Mouse (Mus musculus): ENCODE data around the gene Tet2. TPM values are rescaled to one million over a fixed set of nuclear protein-coding genes. Genes with fewer than 3 reads are reported as not detected.

Gene Tet2
- polyA plus RNA-seq, 1 experiment from 2014 or later = 15.8 TPM

DNA sequence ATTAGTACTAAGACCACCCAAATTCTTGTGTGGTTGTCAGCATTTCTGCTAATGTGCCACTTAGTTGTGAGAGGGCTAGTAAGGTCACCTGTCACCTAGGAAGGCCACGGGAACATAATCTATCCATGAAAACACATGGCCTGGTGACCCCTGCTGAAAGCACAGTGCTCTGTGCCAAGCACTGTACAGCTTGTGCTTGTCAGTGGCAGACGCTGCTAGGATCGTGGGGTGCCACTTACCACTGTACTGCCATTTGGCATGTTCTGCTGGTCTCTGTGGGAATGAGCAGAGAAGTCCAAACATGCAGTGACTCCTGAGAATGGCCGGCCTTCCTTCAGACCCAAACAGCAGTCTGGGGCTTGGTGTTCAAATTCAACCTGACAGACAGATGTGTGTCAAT, 73.8 kb downstream of the Tet2 start:
- Histone ChIP-seq H3K9me3 (no peaks in the 10 kb centered on the region), H3K4me1 (no peaks in the 10 kb centered on the region), H3K4me3 (no peak overlapping the region), H3K9ac (no peak overlapping the region), H3K27me3 (no peaks in the 10 kb centered on the region), H3K4me2 (no peak overlapping the region), H3K27ac (no peak overlapping the region), H3K36me3 (peaks cover 68% of the 10 kb centered on the region)
- 91% methylated on average over 4 of the region's 4 CpGs for WGBS
- ATAC-seq (ENCODE audit: insufficient number of reproducible peaks, low FRiP score, low TSS enrichment, low read depth) = no peak

- Histone ChIP-seq H3K36me3 (peaks cover 59% of the 10 kb centered on the region), H3K9me3 (no peaks in the 10 kb centered on the region)
- ATAC-seq (ENCODE audit: insufficient number of reproducible peaks, low FRiP score, low TSS enrichment, low read depth) = no peak
Measured at GRCm38 (mm10) chr3:133468883-133469282, 76.1 kb downstream of the Tet2 start.

GRCm38 (mm10) chr3:133463233-133463632, 81.7 kb downstream of the Tet2 start:
- Histone ChIP-seq H3K4me1 (no peaks in the 10 kb centered on the region), H3K4me3 (no peak overlapping the region)
- 89% methylated on average over 3 of the region's 3 CpGs for WGBS

More at GRCm38 (mm10) chr3:133468883-133469282, 76.1 kb downstream of the Tet2 start:
- no peaks in the 10 kb centered on the region for H3K27me3 ChIP-seq
- no peak overlapping the region for H3K4me2 ChIP-seq
- H3K4me1 ChIP-seq = no peaks in the 10 kb centered on the region
- 94% methylated on average over 7 of the region's 7 CpGs for WGBS
- no peak overlapping the region for H3K9ac ChIP-seq
- H3K4me3 ChIP-seq = no peak overlapping the region
- no peak overlapping the region for H3K27ac ChIP-seq

DNA sequence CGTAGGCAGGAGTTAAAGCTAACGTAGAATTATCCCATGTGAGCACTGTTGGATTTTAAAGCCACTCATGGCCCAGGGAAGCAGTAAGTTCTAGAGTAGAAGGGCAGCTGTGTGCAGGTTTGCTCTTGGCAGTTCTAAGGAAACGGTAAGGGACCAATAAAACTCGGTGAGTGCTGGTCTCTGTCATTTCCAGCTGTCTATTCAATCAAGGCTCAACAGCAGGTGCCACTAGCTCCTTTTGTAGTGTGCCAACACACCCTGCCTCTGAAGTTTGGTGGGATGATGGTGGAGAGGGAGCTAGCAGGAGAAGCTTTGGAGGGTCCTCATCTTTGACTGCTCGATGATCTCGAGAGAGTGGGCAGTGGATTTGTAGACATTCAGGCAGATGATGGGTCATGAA, 82.5 kb downstream of the Tet2 start:
- no peak overlapping the region for H3K27ac ChIP-seq
- H3K9ac ChIP-seq = no peak overlapping the region
- H3K9me3 ChIP-seq = no peaks in the 10 kb centered on the region
- no peaks in the 10 kb centered on the region for H3K27me3 ChIP-seq
- no peak for ATAC-seq (ENCODE audit: insufficient number of reproducible peaks, low FRiP score, low TSS enrichment, low read depth)
- 73% methylated on average over 6 of the region's 6 CpGs for WGBS
- no peaks in the 10 kb centered on the region for H3K4me1 ChIP-seq
- H3K4me3 ChIP-seq = no peak overlapping the region
- H3K36me3 ChIP-seq = peaks cover 31% of the 10 kb centered on the region
- no peak overlapping the region for H3K4me2 ChIP-seq

More at GRCm38 (mm10) chr3:133463233-133463632, 81.7 kb downstream of the Tet2 start:
- Histone ChIP-seq H3K36me3 (peaks cover 39% of the 10 kb centered on the region), H3K9ac (no peak overlapping the region), H3K9me3 (no peaks in the 10 kb centered on the region), H3K27me3 (no peaks in the 10 kb centered on the region), H3K4me2 (no peak overlapping the region), H3K27ac (no peak overlapping the region)
- no peak for ATAC-seq (ENCODE audit: insufficient number of reproducible peaks, low FRiP score, low TSS enrichment, low read depth)

- Histone ChIP-seq H3K4me3 (no peak overlapping the region), H3K27ac (no peak overlapping the region), H3K9me3 (no peaks in the 10 kb centered on the region), H3K4me2 (no peak overlapping the region), H3K9ac (no peak overlapping the region), H3K36me3 (peaks cover 27% of the 10 kb centered on the region), H3K27me3 (no peaks in the 10 kb centered on the region), H3K4me1 (no peaks in the 10 kb centered on the region)
- 57% methylated on average over 3 of the region's 3 CpGs for WGBS
- ATAC-seq (ENCODE audit: insufficient number of reproducible peaks, low FRiP score, low TSS enrichment, low read depth) = no peak
Measured at GRCm38 (mm10) chr3:133462059-133462458, 82.9 kb downstream of the Tet2 start.

DNA sequence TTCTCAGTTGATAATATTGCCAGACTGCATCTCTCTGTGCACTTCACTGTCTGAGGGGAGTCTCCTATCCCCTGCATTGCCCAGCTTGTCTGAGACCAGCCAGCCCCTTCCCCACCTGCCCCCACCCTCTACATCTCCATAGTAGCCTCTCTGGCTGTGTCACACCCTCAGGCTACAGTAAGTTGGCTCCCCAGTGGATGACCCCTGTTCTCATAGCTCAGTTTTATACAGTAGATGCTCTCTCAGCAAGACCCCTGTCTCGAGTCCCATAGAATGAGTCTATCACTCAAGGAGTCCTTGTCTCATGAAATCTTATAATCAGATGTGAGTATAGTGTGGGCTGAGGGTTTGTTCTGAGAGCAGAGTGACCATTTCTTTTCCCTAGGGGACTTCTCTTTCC, 85.8 kb downstream of the Tet2 start:
- Histone ChIP-seq H3K4me3 (no peak overlapping the region), H3K4me1 (no peaks in the 10 kb centered on the region), H3K27me3 (no peaks in the 10 kb centered on the region), H3K9ac (no peak overlapping the region), H3K27ac (no peak overlapping the region), H3K36me3 (peaks cover 14% of the 10 kb centered on the region; the same call in 1 of the 2 replicates), H3K9me3 (no peaks in the 10 kb centered on the region), H3K4me2 (no peak overlapping the region)
- WGBS = 76% methylated on average over 1 of the region's 1 CpGs
- ATAC-seq (ENCODE audit: insufficient number of reproducible peaks, low FRiP score, low TSS enrichment, low read depth) = no peak

- H3K9me3 ChIP-seq = no peaks in the 10 kb centered on the region
- no peak overlapping the region for H3K9ac ChIP-seq
- no peak overlapping the region for H3K27ac ChIP-seq
- no peaks in the 10 kb centered on the region for H3K4me1 ChIP-seq
- H3K4me2 ChIP-seq = no peak overlapping the region
- ATAC-seq (ENCODE audit: insufficient number of reproducible peaks, low FRiP score, low TSS enrichment, low read depth) = no peak
- no peaks in the 10 kb centered on the region for H3K36me3 ChIP-seq
- no peak overlapping the region for H3K4me3 ChIP-seq
- H3K27me3 ChIP-seq = no peaks in the 10 kb centered on the region
- 53% methylated on average over 8 of the region's 8 CpGs for WGBS
Measured at GRCm38 (mm10) chr3:133453896-133454295, 91.0 kb downstream of the Tet2 start.

DNA sequence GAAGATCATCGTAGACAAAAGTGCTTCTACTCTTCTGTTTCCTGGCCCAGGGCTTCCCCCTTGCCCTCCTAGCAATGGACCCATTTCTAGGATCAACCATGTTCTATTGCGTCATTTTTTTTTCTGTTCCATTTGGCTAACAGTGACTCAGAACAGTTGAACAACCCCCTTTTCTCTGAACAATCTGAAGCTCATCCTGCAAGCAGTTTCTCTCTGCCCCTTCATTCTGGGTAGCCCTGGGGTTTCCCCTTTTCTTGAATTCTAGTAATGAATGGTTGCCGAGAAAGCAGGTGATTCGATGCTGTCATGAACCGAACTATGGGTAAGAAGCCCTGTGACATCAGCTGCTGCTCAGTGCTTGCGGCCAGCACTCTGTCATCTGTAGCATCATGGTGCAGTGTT, 108.0 kb downstream of the Tet2 start:
- ATAC-seq (ENCODE audit: insufficient number of reproducible peaks, low FRiP score, low TSS enrichment, low read depth) = no peak
- Histone ChIP-seq H3K4me2 (no peak overlapping the region), H3K4me3 (no peak overlapping the region), H3K9ac (no peak overlapping the region), H3K27ac (no peak overlapping the region), H3K4me1 (no peaks in the 10 kb centered on the region), H3K36me3 (no peaks in the 10 kb centered on the region), H3K9me3 (no peaks in the 10 kb centered on the region), H3K27me3 (no peaks in the 10 kb centered on the region)
- WGBS = 94% methylated on average over 6 of the region's 6 CpGs

DNA sequence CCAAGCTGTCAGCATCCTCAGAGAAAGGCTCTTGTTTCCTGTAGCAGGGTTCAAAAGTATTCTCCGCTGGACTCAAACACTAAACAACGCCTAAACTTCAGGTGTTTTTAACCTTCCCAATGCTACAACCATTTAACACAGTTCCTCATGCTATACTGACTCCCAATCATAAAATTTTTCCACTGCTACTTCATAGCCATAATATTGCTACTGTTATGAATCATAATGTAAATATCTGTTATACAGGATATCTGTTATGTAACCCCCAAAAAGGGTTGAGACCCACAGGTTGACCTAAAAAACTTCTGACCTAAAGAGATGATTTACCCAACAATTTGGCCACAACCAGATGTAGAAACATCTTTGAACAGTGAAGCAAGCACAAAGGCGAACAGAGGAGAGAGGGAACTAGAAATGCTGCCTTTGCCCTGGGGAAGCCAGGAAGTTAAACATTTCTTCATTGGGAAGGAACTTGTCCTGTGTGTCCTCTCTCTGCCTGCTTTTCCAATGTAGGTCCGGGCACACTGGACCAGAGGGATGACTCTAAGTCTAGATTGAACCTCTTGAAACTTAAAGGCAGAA, 108.6 kb downstream of the Tet2 start:
- no peak for ATAC-seq (ENCODE audit: insufficient number of reproducible peaks, low FRiP score, low TSS enrichment, low read depth)
- no peaks in the 10 kb centered on the region for H3K27me3 ChIP-seq
- H3K4me1 ChIP-seq = no peaks in the 10 kb centered on the region
- H3K36me3 ChIP-seq = no peaks in the 10 kb centered on the region
- no peak overlapping the region for H3K9ac ChIP-seq
- H3K27ac ChIP-seq = no peak overlapping the region
- H3K9me3 ChIP-seq = no peaks in the 10 kb centered on the region
- no peak overlapping the region for H3K4me3 ChIP-seq
- 78% methylated on average over 4 of the region's 4 CpGs for WGBS
- no peak overlapping the region for H3K4me2 ChIP-seq

DNA sequence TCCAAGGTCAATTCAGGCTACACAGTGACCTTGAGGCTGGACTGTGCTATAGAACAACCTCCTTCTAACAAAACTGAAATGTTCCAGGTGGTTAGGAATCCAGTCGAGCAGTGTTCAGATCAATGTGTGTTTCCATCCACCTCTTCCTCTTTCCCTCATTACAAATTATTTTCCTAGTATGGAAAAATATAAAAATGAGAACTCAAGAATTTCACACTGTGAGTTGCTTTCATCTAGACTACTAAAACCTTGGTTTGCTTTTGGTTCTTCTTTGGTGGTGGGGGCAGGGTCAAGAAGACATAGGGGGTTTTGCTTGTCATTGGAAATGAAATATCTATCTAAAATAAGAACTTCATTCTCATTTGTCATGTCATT, 109.2 kb downstream of the Tet2 start:
- Histone ChIP-seq H3K27me3 (no peaks in the 10 kb centered on the region), H3K4me3 (no peak overlapping the region), H3K9ac (no peak overlapping the region), H3K9me3 (no peaks in the 10 kb centered on the region), H3K27ac (no peak overlapping the region), H3K4me1 (no peaks in the 10 kb centered on the region), H3K4me2 (no peak overlapping the region), H3K36me3 (no peaks in the 10 kb centered on the region)
- 83% methylated on average over 1 of the region's 1 CpGs for WGBS
- no peak for ATAC-seq (ENCODE audit: insufficient number of reproducible peaks, low FRiP score, low TSS enrichment, low read depth)

DNA sequence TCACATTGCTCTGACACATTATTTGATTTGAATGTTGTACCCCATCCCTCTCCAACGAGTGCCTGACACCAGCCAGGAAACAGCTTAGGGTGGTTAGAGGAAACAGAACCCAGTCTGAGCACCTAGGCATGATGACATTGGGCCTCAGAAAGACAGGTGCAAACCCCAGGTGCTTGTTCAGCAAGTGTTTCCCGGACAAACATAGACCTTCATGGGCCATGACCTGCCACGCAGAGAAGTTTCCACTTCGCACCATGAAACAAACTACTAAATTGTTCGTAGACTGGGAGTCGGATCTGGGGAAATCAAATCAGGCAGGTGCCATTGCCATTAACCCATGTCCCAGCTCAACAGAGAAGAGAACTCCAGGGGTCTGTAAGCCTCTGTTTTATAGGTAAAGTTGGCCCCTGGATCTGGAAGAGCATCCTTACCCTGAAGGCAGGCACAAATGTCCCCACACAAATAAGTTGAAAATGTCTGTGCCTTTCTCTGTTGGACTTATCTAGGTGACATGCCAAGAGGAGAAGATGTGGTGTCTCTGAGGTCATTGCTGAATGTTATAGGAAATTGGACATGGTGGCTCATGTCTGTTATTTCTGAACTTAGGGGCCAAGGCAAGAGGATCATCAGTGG, 109.7 kb downstream of the Tet2 start:
- no peak overlapping the region for H3K27ac ChIP-seq
- no peaks in the 10 kb centered on the region for H3K9me3 ChIP-seq
- H3K9ac ChIP-seq = no peak overlapping the region
- no peaks in the 10 kb centered on the region for H3K36me3 ChIP-seq
- H3K4me1 ChIP-seq = no peaks in the 10 kb centered on the region
- no peak for ATAC-seq (ENCODE audit: insufficient number of reproducible peaks, low FRiP score, low TSS enrichment, low read depth)
- WGBS = 84% methylated on average over 6 of the region's 6 CpGs
- no peak overlapping the region for H3K4me3 ChIP-seq
- H3K4me2 ChIP-seq = no peak overlapping the region
- no peaks in the 10 kb centered on the region for H3K27me3 ChIP-seq

DNA sequence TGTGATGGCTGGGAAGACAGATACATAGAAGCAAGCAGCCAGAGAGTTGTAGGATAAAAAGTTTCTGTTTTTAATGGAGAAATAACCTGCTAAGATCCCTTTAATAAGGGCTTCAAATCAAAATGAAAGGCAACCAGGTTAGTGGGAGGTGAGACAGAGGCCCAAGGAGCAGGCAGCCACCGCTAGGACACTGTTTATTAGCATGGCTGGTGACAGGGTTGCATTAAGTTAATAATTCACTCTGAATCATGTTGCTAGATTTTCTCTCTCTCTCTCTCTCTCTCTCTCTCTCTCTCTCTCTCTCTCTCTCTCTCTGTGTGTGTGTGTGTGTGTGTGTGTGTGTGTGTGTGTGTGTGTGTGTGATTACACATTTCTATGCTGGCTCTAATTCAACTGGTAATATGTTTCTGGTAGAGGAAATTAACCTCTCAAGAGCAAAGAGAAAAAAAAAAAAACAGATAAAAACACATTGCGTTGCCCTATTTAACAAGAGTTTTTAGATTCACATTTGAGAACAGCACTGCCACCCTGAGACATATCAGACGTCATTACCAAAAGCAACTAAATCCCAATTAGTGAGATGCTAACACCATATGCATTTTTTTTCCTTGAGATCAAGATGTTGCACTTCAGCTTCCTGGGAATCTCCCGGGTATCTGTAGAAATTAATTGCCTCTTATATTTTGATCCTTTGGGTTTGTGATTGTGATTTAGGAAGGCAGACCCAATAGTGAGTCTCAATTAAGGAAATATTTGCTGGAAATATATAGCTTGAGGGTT, 115.4 kb downstream of the Tet2 start:
- H3K9me3 ChIP-seq = no peaks in the 10 kb centered on the region
- no peaks in the 10 kb centered on the region for H3K36me3 ChIP-seq
- ATAC-seq (ENCODE audit: insufficient number of reproducible peaks, low FRiP score, low TSS enrichment, low read depth) = no peak
- H3K9ac ChIP-seq = no peak overlapping the region
- no peak overlapping the region for H3K4me3 ChIP-seq
- no peak overlapping the region for H3K4me2 ChIP-seq
- no peaks in the 10 kb centered on the region for H3K4me1 ChIP-seq
- WGBS = 64% methylated on average over 4 of the region's 4 CpGs
- H3K27ac ChIP-seq = no peak overlapping the region
- H3K27me3 ChIP-seq = no peaks in the 10 kb centered on the region

Measured in limb, embryonic 15.5 days (tissue).